Mouse (Mus musculus) lung, postnatal 0 days (tissue): ENCODE data around the gene Pkmyt1.

Experiments used
- CTCF ChIP-seq: IDR thresholded peaks from 2 replicates; pipeline ENCODE4 v1.5.1; 2016; ENCODE audit warnings: antibody characterized with exemption, mild to moderate bottlenecking
- EP300 ChIP-seq: IDR thresholded peaks from 2 replicates; pipeline ENCODE4 v1.6.1; 2016; ENCODE audit warnings: antibody characterized with exemption, mild to moderate bottlenecking, control low read depth

- no peak for TF ChIP-seq CTCF
- no peak for TF ChIP-seq EP300
Observed at GRCm38 (mm10) chr17:23742941-23743340, 16.8 kb downstream of the Pkmyt1 start.
